Mouse (Mus musculus) midbrain, postnatal 0 days (tissue): Measurements from ENCODE around the gene Bbc3. TPM values are rescaled to one million over a fixed set of nuclear protein-coding genes. Genes with fewer than 3 reads are reported as not detected.

ENCODE experiments used
- ATAC-seq: fragments of 200-750 bp; cut with Nextera tagmentation; 2 replicates; pipeline ENCODE4 v1.8.0; 2017; ENCODE audit warnings: moderate number of reproducible peaks, mild to moderate bottlenecking, moderate TSS enrichment, moderate library complexity; ENCODE audit not compliant: low FRiP score
- DNase-seq: peaks from one replicate; pipeline ENCODE4 v3.0.0-alpha.2; 2015; ENCODE audit warnings: low spot score
- H3K27ac ChIP-seq: fragments of 300-500 bp; sonication (generic); 2 replicates; pipeline ENCODE4 v1.5.1; 2014; ENCODE audit warnings: low read depth, mild to moderate bottlenecking, low read length, mixed read lengths
- H3K27me3 ChIP-seq: fragments of 300-500 bp; sonication (generic); 2 replicates; pipeline ENCODE4 v1.6.1; 2014; ENCODE audit warnings: low read length, control low read depth, mixed read lengths; ENCODE audit not compliant: insufficient read depth
- H3K36me3 ChIP-seq: fragments of 300-500 bp; sonication (generic); 2 replicates; pipeline ENCODE4 v1.6.1; 2014; ENCODE audit warnings: low read length, control low read depth, mixed read lengths; ENCODE audit not compliant: insufficient read depth
- H3K4me1 ChIP-seq: fragments of 300-500 bp; sonication (generic); 2 replicates; pipeline ENCODE4 v1.6.1; 2014; ENCODE audit warnings: mild to moderate bottlenecking, control low read depth, antibody characterized with exemption, low read length, mixed read lengths; ENCODE audit not compliant: insufficient read depth
- H3K4me2 ChIP-seq: fragments of 300-500 bp; sonication (generic); 2 replicates; pipeline ENCODE4 v1.6.1; 2014; ENCODE audit warnings: low read depth, mild to moderate bottlenecking, low read length, mixed read lengths; ENCODE audit not compliant: poor library complexity, severe bottlenecking
- H3K4me3 ChIP-seq: fragments of 300-500 bp; sonication (generic); 2 replicates; pipeline ENCODE4 v1.5.1; 2014; ENCODE audit warnings: low read depth, mild to moderate bottlenecking, low read length, moderate library complexity
- H3K9ac ChIP-seq: fragments of 300-500 bp; sonication (generic); replicated peaks from 2 replicates; pipeline ENCODE4 v1.6.1; 2014; ENCODE audit warnings: mild to moderate bottlenecking, low read length, moderate library complexity, mixed read lengths; ENCODE audit not compliant: poor library complexity, severe bottlenecking
- H3K9me3 ChIP-seq: fragments of 300-500 bp; sonication (generic); 2 replicates; pipeline ENCODE4 v1.6.1; 2016; ENCODE audit warnings: low read length, control low read depth
- CTCF ChIP-seq: IDR thresholded peaks from 2 replicates; pipeline ENCODE4 v1.5.1; 2016; ENCODE audit warnings: antibody characterized with exemption, mild to moderate bottlenecking
- WGBS: fragments of 180-500 bp; shearing (Covaris S2); extraction: QIAGEN DNeasy Blood & Tissue Kit; methylation state at CpG from one replicate; pipeline ENCODE4 v1.1.7; 2014; 5-methylcytosine and 5-hydroxymethylcytosine counted together
- polyA plus RNA-seq: library from polyadenylated mRNA; unstranded; fragments of >200 nt; fragmentation: Nextera tagmentation; extraction: Ambion mirVana; gene quantifications from 2 replicates; pipeline ENCODE4 v1.2.1, GENCODE M21; 2015
- total RNA-seq: library from RNA; depleted of rRNA; stranded (reverse); fragments of >200 nt; gene quantifications from 2 replicates; pipeline ENCODE4 v1.2.3, GENCODE M21; 2014; rRNA removed

Gene Bbc3
- total and polyA plus RNA-seq, 2 experiments from 2014 or later: 38.9 to 45.1 TPM

DNA sequence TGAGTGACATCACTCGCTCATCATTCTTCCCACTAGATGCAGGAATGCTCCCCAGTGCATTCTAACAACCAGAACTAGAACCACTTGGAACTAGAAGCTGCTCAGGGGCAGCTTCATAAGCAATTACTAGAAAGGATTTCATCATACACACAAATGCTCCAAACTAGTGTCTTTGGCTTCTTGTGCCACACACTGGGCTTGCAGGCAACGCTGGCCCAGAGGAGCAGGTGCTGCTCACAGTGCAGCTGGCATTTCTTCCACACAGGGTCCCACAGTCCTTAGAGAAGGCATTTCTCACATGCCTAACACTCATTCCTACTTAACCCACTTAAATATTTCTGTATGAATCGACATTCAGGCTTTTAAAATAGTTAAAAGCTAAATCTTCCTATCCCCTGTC is 49.4 kb downstream of the Bbc3 start:
- no peaks in the 10 kb centered on the region for H3K4me1 ChIP-seq
- 98% methylated on average over 3 of the region's 3 CpGs for WGBS

GRCm38 (mm10) chr7:16364319-16364718 is 56.1 kb downstream of the Bbc3 start:
- no peak for TF ChIP-seq CTCF
- ATAC-seq: no peak
- Histone ChIP-seq H3K36me3 (peaks cover 30% of the 10 kb centered on the region), H3K9ac (no peak overlapping the region), H3K4me3 (no peak overlapping the region), H3K4me1 (no peaks in the 10 kb centered on the region), H3K27ac (no peak overlapping the region), H3K9me3 (no peaks in the 10 kb centered on the region), H3K4me2 (no peak overlapping the region), H3K27me3 (no peaks in the 10 kb centered on the region)
- WGBS: 93% methylated on average over 1 of the region's 1 CpGs
- no peak for DNase-seq

More for the DNA sequence above, 49.4 kb downstream of the Bbc3 start:
- TF ChIP-seq CTCF: no peak
- no peaks in the 10 kb centered on the region for H3K9me3 ChIP-seq
- H3K4me2 ChIP-seq: no peak overlapping the region
- H3K9ac ChIP-seq: no peak overlapping the region
- H3K4me3 ChIP-seq: no peak overlapping the region
- no peak overlapping the region for H3K27ac ChIP-seq
- DNase-seq: no peak
- ATAC-seq: no peak
- no peaks in the 10 kb centered on the region for H3K27me3 ChIP-seq
- peaks cover 37% of the 10 kb centered on the region for H3K36me3 ChIP-seq

- WGBS: 25% methylated on average over 4 of the region's 4 CpGs
- Histone ChIP-seq H3K4me3 (no peak overlapping the region), H3K4me1 (no peaks in the 10 kb centered on the region), H3K9me3 (no peaks in the 10 kb centered on the region), H3K36me3 (peaks cover 30% of the 10 kb centered on the region), H3K4me2 (no peak overlapping the region), H3K9ac (no peak overlapping the region), H3K27ac (no peak overlapping the region), H3K27me3 (no peaks in the 10 kb centered on the region)
- DNase-seq (peak; percentile 38), ATAC-seq (no peak)
- peak; percentile 1; the same call in 1 of the 2 replicates for TF ChIP-seq CTCF
These were observed 56.8 kb downstream of the Bbc3 start for GRCm38 (mm10) chr7:16364901-16365500.

DNA sequence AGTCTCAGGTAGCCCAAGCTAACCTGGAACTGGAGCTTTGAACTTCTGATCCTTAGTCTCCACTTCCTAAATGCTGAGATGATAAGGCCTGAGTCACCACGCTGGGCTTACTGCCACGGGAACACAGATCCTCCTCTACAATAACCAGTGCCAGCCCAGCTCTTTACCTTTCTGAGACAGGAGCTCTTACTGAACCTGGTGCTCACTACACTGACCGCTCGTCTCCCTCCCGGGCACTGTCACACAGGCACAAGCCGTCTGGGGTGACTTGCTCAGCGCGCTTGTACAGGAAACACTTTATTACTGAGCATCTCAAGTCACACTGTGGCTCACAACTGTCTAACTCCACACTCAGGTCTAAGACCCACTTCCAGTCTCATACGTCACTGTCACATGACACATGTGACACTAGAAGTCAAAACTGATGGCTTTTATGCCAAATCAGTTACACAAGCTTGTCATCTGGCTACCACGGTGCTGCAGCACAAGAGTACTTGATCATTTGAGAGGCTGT is 58.0 kb downstream of the Bbc3 start:
- no peaks in the 10 kb centered on the region for H3K27me3 ChIP-seq
- no peak overlapping the region for H3K4me3 ChIP-seq
- no peaks in the 10 kb centered on the region for H3K4me1 ChIP-seq
- no peak for DNase-seq
- H3K9ac ChIP-seq: no peak overlapping the region
- TF ChIP-seq CTCF: no peak
- no peaks in the 10 kb centered on the region for H3K9me3 ChIP-seq
- 73% methylated on average over 10 of the region's 10 CpGs for WGBS
- no peak for ATAC-seq
- H3K36me3 ChIP-seq: peaks cover 30% of the 10 kb centered on the region
- no peak overlapping the region for H3K4me2 ChIP-seq
- no peak overlapping the region for H3K27ac ChIP-seq

DNA sequence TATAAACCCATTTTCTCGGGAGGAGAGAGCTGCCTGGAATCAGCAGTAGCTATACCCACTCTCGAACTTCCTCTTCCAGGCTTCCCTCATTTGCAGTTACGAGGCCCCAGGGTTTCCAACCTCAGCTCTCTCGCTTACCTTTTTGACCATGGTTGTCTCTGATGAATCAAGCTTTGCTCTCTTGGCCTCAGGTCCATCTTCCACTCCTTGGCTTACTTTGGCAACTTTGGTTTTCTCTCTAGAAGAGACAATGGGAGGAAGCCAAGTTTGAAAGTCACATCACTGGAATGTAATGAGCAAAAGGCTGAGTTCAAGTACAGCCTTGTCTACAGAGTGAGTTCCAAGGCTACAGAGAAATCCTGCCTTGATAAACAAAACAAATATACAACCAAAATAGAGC is 58.5 kb downstream of the Bbc3 start:
- Histone ChIP-seq H3K4me2 (no peak overlapping the region), H3K9ac (no peak overlapping the region), H3K4me3 (no peak overlapping the region), H3K27ac (no peak overlapping the region), H3K9me3 (no peaks in the 10 kb centered on the region), H3K4me1 (no peaks in the 10 kb centered on the region), H3K27me3 (no peaks in the 10 kb centered on the region), H3K36me3 (peaks cover 30% of the 10 kb centered on the region)
- TF ChIP-seq CTCF: no peak
- DNase-seq (no peak), ATAC-seq (no peak)
- WGBS: 81% methylated on average over 4 of the region's 4 CpGs

Other genes starting within 250 kb of the Bbc3 start
- gene Zfp541, start 246.6 kb upstream of the Bbc3 start, total RNA-seq: 0.14 and 0.33 TPM in 2 replicates
- 0.15 TPM in 2 replicates for gene Zfp541, start 246.6 kb upstream of the Bbc3 start, polyA plus RNA-seq
- 375 and 403 TPM in 2 replicates for gene Napa, start 209.9 kb upstream of the Bbc3 start, total RNA-seq
- 236 and 258 TPM in 2 replicates for gene Napa, start 209.9 kb upstream of the Bbc3 start, polyA plus RNA-seq
- 42.5 and 44.1 TPM in 2 replicates for gene Kptn, start 188.5 kb upstream of the Bbc3 start, total RNA-seq
- gene Kptn, start 188.5 kb upstream of the Bbc3 start, polyA plus RNA-seq: 35.9 and 36.7 TPM in 2 replicates
- gene Slc8a2, start 178.6 kb upstream of the Bbc3 start, total RNA-seq: 64.2 and 76.0 TPM in 2 replicates
- gene Slc8a2, start 178.6 kb upstream of the Bbc3 start, polyA plus RNA-seq: 0.96 and 1.1 TPM in 2 replicates
- gene Meis3, start 133.3 kb upstream of the Bbc3 start, total RNA-seq: 93.8 and 111 TPM in 2 replicates
- gene Meis3, start 133.3 kb upstream of the Bbc3 start, polyA plus RNA-seq: 106 TPM in 2 replicates
- gene Dhx34, start 86.4 kb upstream of the Bbc3 start, total RNA-seq: 18.3 and 21.7 TPM in 2 replicates
- 9.3 and 10.3 TPM in 2 replicates for gene Dhx34, start 86.4 kb upstream of the Bbc3 start, polyA plus RNA-seq
- 0.05 and 0.09 TPM in 2 replicates for gene C5ar2, start 64.2 kb upstream of the Bbc3 start, total RNA-seq
- gene C5ar2, start 64.2 kb upstream of the Bbc3 start, polyA plus RNA-seq: 0.14 and 0.20 TPM in 2 replicates
- 0.85 and 1.4 TPM in 2 replicates for gene C5ar1, start 48.9 kb upstream of the Bbc3 start, total RNA-seq
- gene C5ar1, start 48.9 kb upstream of the Bbc3 start, polyA plus RNA-seq: 1.4 TPM in 2 replicates
- 58.2 and 60.5 TPM in 2 replicates for gene Inafm1, start 34.8 kb upstream of the Bbc3 start, total RNA-seq
- 84.2 and 84.5 TPM in 2 replicates for gene Inafm1, start 34.8 kb upstream of the Bbc3 start, polyA plus RNA-seq
- 31.5 and 35.0 TPM in 2 replicates for gene Ccdc9, start 21.6 kb upstream of the Bbc3 start, total RNA-seq
- 12.7 and 13.6 TPM in 2 replicates for gene Ccdc9, start 21.6 kb upstream of the Bbc3 start, polyA plus RNA-seq
- 84.6 and 98.2 TPM in 2 replicates for gene Sae1, start 79.4 kb downstream of the Bbc3 start, total RNA-seq
- gene Sae1, start 79.4 kb downstream of the Bbc3 start, polyA plus RNA-seq: 195 and 199 TPM in 2 replicates
- gene Zc3h4, start 92.5 kb downstream of the Bbc3 start, total RNA-seq: 38.4 and 41.1 TPM in 2 replicates
- 9.2 and 9.7 TPM in 2 replicates for gene Zc3h4, start 92.5 kb downstream of the Bbc3 start, polyA plus RNA-seq
- gene Tmem160, start 144.4 kb downstream of the Bbc3 start, total RNA-seq: 43.1 and 55.6 TPM in 2 replicates
- gene Tmem160, start 144.4 kb downstream of the Bbc3 start, polyA plus RNA-seq: 105 and 108 TPM in 2 replicates
- 9.4 and 11.1 TPM in 2 replicates for gene Npas1, start 169.3 kb downstream of the Bbc3 start, total RNA-seq
- 9.5 and 12.3 TPM in 2 replicates for gene Npas1, start 169.3 kb downstream of the Bbc3 start, polyA plus RNA-seq